24 mouse cellular contexts compared by ENCODE assay signal in the genomic region with DNA sequence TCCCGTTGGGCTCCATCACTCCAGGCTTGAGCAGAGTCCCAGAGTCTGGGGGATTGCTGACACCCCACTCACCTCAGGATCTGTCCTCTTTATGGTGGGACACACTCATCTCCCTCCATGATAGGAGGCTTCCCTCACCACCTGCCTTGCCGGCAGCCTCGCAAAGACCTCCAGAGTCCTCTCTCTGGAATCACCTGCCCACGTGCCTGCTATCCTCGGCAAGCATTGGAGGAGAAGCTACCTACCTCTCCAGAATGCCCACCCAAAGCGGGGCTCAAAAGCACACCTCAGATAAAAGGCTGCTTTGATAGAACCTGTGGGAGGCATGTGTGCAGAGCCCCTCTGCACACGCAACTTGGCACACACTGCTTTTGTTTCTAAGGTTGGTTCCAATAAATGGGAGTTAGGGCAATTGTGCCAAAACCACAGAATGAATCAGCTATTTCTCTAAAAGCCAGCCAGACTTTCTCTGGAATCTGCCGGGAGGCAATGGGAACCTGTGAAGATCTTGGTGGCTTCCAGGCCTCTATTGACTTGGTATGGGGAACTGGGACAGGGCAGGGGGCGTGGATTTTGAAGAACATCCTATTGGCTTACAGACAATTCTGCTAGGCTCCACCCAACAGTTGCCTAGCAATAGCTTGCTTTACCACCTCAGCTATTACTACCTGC.
DNase-seq lines count a peak whose midpoint lies in the region; ATAC-seq and TF ChIP-seq lines count a peak whose summit lies in the region.
"Had no signal": no experiment of that assay in that cellular context is flagged by ENCODE, and none has a peak within 500 bp of the region (broad histone marks: within the 10 kb centered on the region; RNA-seq: fewer than 3 reads in every experiment).

No protein-coding gene starts in this region.

- H3K4me2 ChIP-seq in hindbrain, embryonic 12.5 days (replicated peaks): no peak overlapping the region
- H3K4me2 ChIP-seq in midbrain, postnatal 0 days (ENCODE audit: low read depth, low read length, poor library complexity, severe bottlenecking): no peak overlapping the region
- H3K4me2 ChIP-seq: forebrain, embryonic 12.5 days; heart, embryonic 12.5 days; midbrain, embryonic 11.5 days; neural tube, embryonic 15.5 days had no signal

- H3K9me3 ChIP-seq in hindbrain, embryonic 10.5 days: no peaks in the 10 kb centered on the region
- no peaks in the 10 kb centered on the region for H3K9me3 ChIP-seq in hindbrain, embryonic 12.5 days (replicated peaks)
- H3K9me3 ChIP-seq in midbrain, postnatal 0 days (ENCODE audit: low read length): no peaks in the 10 kb centered on the region
- H3K9me3 ChIP-seq: forebrain, embryonic 12.5 days; heart, embryonic 12.5 days; neural tube, embryonic 15.5 days had no signal

- no peak for TF ChIP-seq CTCF in midbrain, postnatal 0 days (IDR thresholded peaks at IDR 0.05)

- H3K27me3 ChIP-seq in hindbrain, embryonic 10.5 days (ENCODE audit: insufficient read depth, poor library complexity, severe bottlenecking): peaks cover 5% of the 10 kb centered on the region; the same call in 1 of the 2 replicates
- no peaks in the 10 kb centered on the region; the same call in 1 of the 2 replicates for H3K27me3 ChIP-seq in hindbrain, embryonic 12.5 days
- no peaks in the 10 kb centered on the region for H3K27me3 ChIP-seq in midbrain, postnatal 0 days (ENCODE audit: insufficient read depth, low read length)
- H3K27me3 ChIP-seq: forebrain, embryonic 12.5 days; heart, embryonic 12.5 days; neural tube, embryonic 15.5 days had no signal

- no peak overlapping the region for H3K4me3 ChIP-seq in hindbrain, embryonic 10.5 days
- H3K4me3 ChIP-seq in hindbrain, embryonic 12.5 days: no peak overlapping the region
- H3K4me3 ChIP-seq in midbrain, postnatal 0 days (ENCODE audit: low read depth, low read length): no peak overlapping the region
- H3K4me3 ChIP-seq: forebrain, embryonic 12.5 days; heart, embryonic 12.5 days; neural tube, embryonic 15.5 days had no signal

- H3K27ac ChIP-seq in hindbrain, embryonic 10.5 days: peak overlapping the region; percentile 16; the same call in 1 of the 2 replicates
- H3K27ac ChIP-seq in hindbrain, embryonic 12.5 days: no peak overlapping the region
- no peak overlapping the region for H3K27ac ChIP-seq in midbrain, postnatal 0 days (ENCODE audit: low read depth, low read length)
- H3K27ac ChIP-seq: forebrain, embryonic 12.5 days; macrophage; neural tube, embryonic 15.5 days; stomach, postnatal 0 days had no signal

- H3K9ac ChIP-seq in hindbrain, embryonic 12.5 days: no peak overlapping the region
- H3K9ac ChIP-seq in midbrain, postnatal 0 days (replicated peaks; ENCODE audit: low read length, poor library complexity, severe bottlenecking): no peak overlapping the region
- H3K9ac ChIP-seq: forebrain, embryonic 12.5 days; heart, embryonic 12.5 days; liver, postnatal 0 days; neural tube, embryonic 15.5 days had no signal

- ATAC-seq in hindbrain, embryonic 12.5 days (ENCODE audit: low FRiP score): no peak
- ATAC-seq in midbrain, postnatal 0 days (ENCODE audit: low FRiP score): no peak
- ATAC-seq: intestine, postnatal 0 days; liver, postnatal 0 days; lung, postnatal 0 days had no signal

- 89% methylated on average over 9 of the region's 9 CpGs for WGBS in hindbrain, embryonic 10.5 days
- 89% methylated on average over 9 of the region's 9 CpGs for WGBS in hindbrain, embryonic 12.5 days
- WGBS in midbrain, postnatal 0 days: 86% methylated on average over 9 of the region's 9 CpGs

- no peaks in the 10 kb centered on the region for H3K36me3 ChIP-seq in hindbrain, embryonic 10.5 days
- no peaks in the 10 kb centered on the region for H3K36me3 ChIP-seq in hindbrain, embryonic 12.5 days
- H3K36me3 ChIP-seq in midbrain, postnatal 0 days (ENCODE audit: insufficient read depth, low read length): no peaks in the 10 kb centered on the region
- H3K36me3 ChIP-seq: forebrain, embryonic 12.5 days; heart, embryonic 12.5 days; neural tube, embryonic 15.5 days had no signal

- H3K4me1 ChIP-seq in hindbrain, embryonic 10.5 days (replicated peaks): peaks cover 4% of the 10 kb centered on the region; the same call in 1 of the 2 replicates
- H3K4me1 ChIP-seq in hindbrain, embryonic 12.5 days: no peaks in the 10 kb centered on the region
- H3K4me1 ChIP-seq in midbrain, postnatal 0 days (ENCODE audit: insufficient read depth, low read length): no peaks in the 10 kb centered on the region
- H3K4me1 ChIP-seq: forebrain, embryonic 12.5 days; heart, embryonic 12.5 days had no signal

- DNase-seq in hindbrain, embryonic 10.5 days (ENCODE audit: low spot score): no peak
- DNase-seq in 3T3-L1 (ENCODE audit: low read depth, low spot score): peak; percentile 92
- peak; percentile 23 for DNase-seq in R1 (ENCODE audit: low read depth, low spot score)
- DNase-seq in fibroblast of lung, adult 2 months (ENCODE audit: low read depth): peak; percentile 82
- no peak for DNase-seq in cerebellum, adult 9-10 months
- DNase-seq in kidney, postnatal 4 days: no peak
- no peak for DNase-seq in midbrain, postnatal 0 days (ENCODE audit: low spot score)
- DNase-seq: adrenal gland, adult 2 months; cerebellum, adult 18-20 months; heart, adult 11 months; heart, postnatal 10 days; liver; liver, postnatal 0 days; thymus, adult 2 months; thymus, postnatal 4 days had no signal

Comparison
In these comparisons a context has a peak if more than half of its experiments do, and no peak if none do; other contexts are left out.
1. DNase-seq: peak in 3T3-L1 (single experiment), R1 (single experiment) and fibroblast of lung, adult 2 months (single experiment); none in hindbrain, embryonic 10.5 days (single experiment), cerebellum, adult 9-10 months (single experiment), kidney, postnatal 4 days (0 of 2) and midbrain, postnatal 0 days (single experiment).